Mouse (Mus musculus) adrenal gland, adult 2 months (tissue): Measurements from ENCODE around the gene Wdr44. TPM values are rescaled to one million over a fixed set of nuclear protein-coding genes. Genes with fewer than 3 reads are reported as not detected.
"Not testable (repeated sequence)": the region's sequence is repeated elsewhere in the genome, so short reads cannot be mapped to it uniquely, and the experiment has no call there.

Experiments used
- DNase-seq: peaks from one replicate; pipeline ENCODE4 v3.0.0; 2021
- polyA plus RNA-seq: library from polyadenylated mRNA; depleted of rRNA; stranded (reverse); fragments of >200 nt; gene quantifications from 2 replicates; pipeline ENCODE4 v1.2.3, GENCODE M21; 2012; rRNA removed
- total RNA-seq, 2 experiments: library from RNA; stranded (reverse); gene quantifications; 2 replicates each; pipeline ENCODE4 v1.2.3; 2021

Gene Wdr44
- total and polyA plus RNA-seq, 3 experiments = 5.4 to 13.8 (median 12.6) TPM

DNA sequence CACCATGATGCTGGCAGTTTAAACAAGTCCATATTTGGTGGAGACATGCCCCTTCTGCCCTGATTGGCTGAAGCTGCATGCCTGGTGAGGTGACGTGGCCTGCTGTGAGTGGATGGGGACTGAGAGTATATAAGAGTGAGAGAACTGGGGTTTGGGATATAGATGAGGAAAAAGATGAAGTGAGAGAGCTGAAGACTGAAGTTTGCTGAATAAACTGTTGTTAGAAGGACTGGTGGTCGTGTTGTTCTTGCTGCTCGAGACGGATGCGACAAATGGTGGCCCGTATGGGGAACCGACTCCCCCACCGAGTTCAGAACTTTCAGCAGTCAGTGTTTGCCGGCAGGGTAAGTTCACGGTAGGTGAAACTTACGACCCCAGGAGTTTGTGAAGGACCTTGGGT lies 140.9 kb downstream of the Wdr44 start:
- DNase-seq = not testable (repeated sequence)

DNA sequence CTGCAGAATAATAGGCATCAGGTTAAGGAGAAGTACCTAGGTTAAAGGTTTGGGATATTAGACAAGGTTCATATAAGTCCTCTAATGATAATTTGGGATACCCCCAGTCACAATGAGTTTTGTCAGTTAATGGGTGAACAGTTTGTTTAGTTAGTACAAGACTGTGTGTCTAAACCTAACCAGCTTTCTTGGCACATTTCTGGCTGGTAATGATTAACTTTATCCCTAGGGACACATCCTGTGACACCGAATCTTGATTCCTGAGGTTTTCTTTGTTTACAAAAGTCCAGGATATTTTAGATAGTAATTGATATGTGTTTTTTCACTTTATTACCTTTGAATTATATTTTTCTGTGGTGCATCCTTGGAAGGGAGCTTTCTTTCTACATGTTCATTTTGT lies 148.1 kb downstream of the Wdr44 start:
- no peak for DNase-seq

Other genes starting within 250 kb of the Wdr44 start
- not detected for gene Gm4907, start 189.5 kb downstream of the Wdr44 start, total RNA-seq
- gene Gm4907, start 189.5 kb downstream of the Wdr44 start, polyA plus RNA-seq = not detected in 2 replicates